Mouse (Mus musculus) urinary bladder, postnatal 4 days (tissue): ENCODE data around the gene Pou2f2.
"Not testable (repeated sequence)": the region's sequence is repeated elsewhere in the genome, so short reads cannot be mapped to it uniquely, and the experiment has no call there.

ENCODE experiments used
- DNase-seq, 2 experiments: peaks; one replicate each; pipeline ENCODE4 v3.0.0; 2021 to 2022; ENCODE audit warnings: low spot score in 2 of 2

The Pou2f2 gene

GRCm38 (mm10) chr7:25063346-25063745 is 116.2 kb downstream of the Pou2f2 start:
- no peak for DNase-seq

DNA sequence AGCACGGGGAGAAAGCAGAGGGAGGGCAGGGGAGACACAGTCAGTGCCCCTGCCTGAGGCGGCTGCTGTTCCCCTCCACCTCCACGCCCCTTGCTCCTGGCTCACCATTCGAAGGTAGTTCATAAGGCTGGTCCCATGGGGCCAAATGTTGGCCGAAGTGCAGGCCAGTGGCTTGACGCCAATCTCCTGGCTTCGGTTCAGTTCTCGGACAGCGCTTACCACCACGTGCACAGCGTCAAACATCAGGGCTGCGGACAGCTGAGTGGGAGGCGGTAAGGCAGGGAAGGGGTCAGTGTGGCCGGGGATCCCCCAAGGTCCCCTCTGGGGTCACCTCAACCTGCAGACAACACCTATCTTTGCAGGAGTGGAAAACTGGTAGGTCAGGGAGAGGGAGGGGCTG is 120.7 kb downstream of the Pou2f2 start:
- no peak for DNase-seq

- no peak for DNase-seq
These were observed 121.1 kb downstream of the Pou2f2 start for GRCm38 (mm10) chr7:25058394-25058793.

DNA sequence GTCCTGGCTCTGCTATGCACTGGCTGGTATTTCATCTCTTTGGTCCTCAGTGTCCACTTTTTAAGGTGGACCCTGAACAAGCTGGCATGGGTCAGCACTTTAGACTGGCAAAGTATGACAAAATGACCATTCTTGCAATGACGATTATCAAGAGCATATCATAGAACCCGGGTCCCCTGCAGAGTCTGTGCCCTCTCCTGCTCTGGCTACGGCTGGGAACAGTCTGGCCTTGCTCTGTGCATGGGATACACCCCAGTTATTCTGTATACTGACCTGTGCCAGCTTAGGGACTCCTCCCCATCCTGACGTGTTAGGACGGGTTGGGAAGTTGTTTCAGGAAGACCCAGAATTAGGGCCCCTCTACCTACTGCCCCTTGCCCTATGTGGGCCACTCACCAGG is 121.6 kb downstream of the Pou2f2 start:
- no peak for DNase-seq

GRCm38 (mm10) chr7:25056951-25057350 is 122.6 kb downstream of the Pou2f2 start:
- DNase-seq: no peak

DNA sequence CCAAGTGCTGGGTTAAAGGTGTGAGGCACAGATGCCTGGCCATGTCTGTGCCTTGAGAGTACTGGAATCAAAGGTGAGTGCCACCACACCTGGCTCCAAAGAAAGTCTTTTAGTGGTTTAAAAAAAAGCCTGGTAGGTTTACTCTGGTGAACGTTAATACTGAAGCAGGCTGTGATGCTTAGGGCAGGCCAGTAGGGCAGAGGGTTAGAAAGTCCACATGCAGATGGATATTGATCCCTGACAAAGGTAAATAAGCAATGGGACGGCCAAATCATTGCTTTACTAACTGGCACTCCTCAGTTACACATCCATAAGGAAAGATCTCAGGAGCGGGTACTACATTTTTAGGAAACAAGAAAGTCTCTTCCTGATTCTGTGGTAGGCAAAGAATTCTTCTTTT is 126.9 kb downstream of the Pou2f2 start:
- DNase-seq: no peak

GRCm38 (mm10) chr7:25049295-25049930 is 130.1 kb downstream of the Pou2f2 start:
- DNase-seq: no peak

DNA sequence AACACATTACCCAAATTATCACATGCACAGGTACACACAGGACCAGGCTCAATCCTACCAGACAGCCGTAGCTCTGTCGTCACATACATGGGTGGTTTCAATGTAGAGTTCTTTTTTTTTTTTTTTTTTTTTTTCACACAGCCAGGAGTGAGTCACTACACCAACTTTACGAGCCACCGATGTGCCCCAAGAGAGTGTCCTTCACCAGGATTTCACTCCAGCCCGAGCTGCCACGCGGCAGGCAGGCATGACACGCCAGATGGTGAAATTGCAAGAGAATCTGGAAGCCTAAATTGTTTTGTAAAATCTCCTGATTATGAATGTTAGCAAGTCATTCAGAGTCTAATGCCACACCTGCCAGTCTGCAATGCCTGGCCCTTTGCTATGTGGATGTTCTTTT is 132.2 kb downstream of the Pou2f2 start:
- DNase-seq: no peak

DNA sequence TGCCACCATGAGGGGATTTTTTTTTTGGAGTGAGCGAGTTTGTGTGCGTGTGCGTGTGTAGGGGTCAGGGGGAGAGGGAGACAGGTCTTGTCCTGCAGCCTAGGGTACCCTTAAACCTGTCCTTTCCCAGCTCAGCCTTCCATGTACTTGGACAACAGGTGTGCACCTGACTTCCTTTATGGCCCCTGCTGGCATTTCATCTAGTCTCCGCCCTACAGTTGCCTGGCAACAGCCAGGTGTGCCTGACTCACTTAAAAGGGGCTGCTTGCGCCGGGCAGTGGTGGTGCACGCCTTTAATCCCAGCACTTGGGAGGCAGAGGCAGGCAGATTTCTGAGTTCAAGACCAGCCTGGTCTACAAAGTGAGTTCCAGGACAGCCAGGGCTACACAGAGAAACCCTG is 134.9 kb downstream of the Pou2f2 start:
- DNase-seq: not testable (repeated sequence)

DNA sequence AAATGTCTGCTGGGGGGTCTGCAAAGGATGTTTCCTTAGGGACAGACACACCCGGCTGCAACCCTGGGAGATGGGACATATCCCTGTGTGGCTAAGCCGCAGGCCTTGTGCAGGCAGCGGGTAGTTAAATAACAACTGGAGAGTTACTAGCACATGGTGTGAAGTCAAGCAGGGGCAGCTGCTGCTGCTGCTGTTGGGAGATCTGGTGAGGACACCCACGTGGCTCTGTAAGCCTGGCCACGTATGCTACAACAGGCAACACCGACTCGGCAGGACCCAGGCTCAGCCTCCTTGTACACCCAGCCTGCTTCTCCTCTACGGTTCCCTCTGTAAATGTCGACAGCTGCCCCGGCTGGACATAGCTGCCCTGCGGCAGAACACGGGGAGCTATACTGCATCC is 137.6 kb downstream of the Pou2f2 start:
- no peak for DNase-seq
